Comparison of ENCODE assay signal across 16 mouse cellular contexts in genomic region chr5:92950583-92950982, GRCm38 (mm10).
"Had no signal": no experiment of that assay in that cellular context is flagged by ENCODE, and none has a peak within 500 bp of the region (broad histone marks: within the 10 kb centered on the region; RNA-seq: fewer than 3 reads in every experiment).

No protein-coding gene starts in this region.

- H3K4me3 ChIP-seq: limb, embryonic 12.5 days; liver, embryonic 13.5 days; lung, embryonic 15.5 days; stomach, embryonic 15.5 days had no signal

- H3K9me3 ChIP-seq: limb, embryonic 12.5 days; liver, embryonic 13.5 days; lung, embryonic 15.5 days; stomach, embryonic 15.5 days had no signal

- H3K4me1 ChIP-seq: liver, embryonic 13.5 days; stomach, embryonic 15.5 days had no signal

- H3K9ac ChIP-seq: limb, embryonic 12.5 days; liver, embryonic 13.5 days; liver, postnatal 0 days; lung, embryonic 15.5 days; stomach, embryonic 15.5 days had no signal

- H3K27ac ChIP-seq: limb, embryonic 12.5 days; liver, embryonic 13.5 days; lung, embryonic 15.5 days; macrophage; stomach, embryonic 15.5 days had no signal

- H3K36me3 ChIP-seq: liver, embryonic 13.5 days had no signal

- ATAC-seq: liver, postnatal 0 days; midbrain, embryonic 16.5 days had no signal

- H3K27me3 ChIP-seq: limb, embryonic 12.5 days; liver, embryonic 13.5 days; lung, embryonic 15.5 days; stomach, embryonic 15.5 days had no signal

- H3K4me2 ChIP-seq: limb, embryonic 12.5 days; liver, embryonic 13.5 days; lung, embryonic 15.5 days; stomach, embryonic 15.5 days had no signal

- DNase-seq: kidney, adult 11 months; kidney, adult 9 months; kidney, postnatal 36 days; layer of hippocampus, adult 9-11 months; liver; liver, embryonic 13.5 days; liver, postnatal 0 days; lung, postnatal 14 days; right cerebral cortex, postnatal 14 days; thymus, adult 2 months; thymus, postnatal 36 days had no signal
